ENCODE assay signal across 31 mouse cellular contexts in genomic region chr19:34869375-34869774, GRCm38 (mm10).
"Had no signal": no experiment of that assay in that cellular context is flagged by ENCODE, and none has a peak within 500 bp of the region (broad histone marks: within the 10 kb centered on the region; RNA-seq: fewer than 3 reads in every experiment).

No protein-coding gene starts in this region.

- H3K27me3 ChIP-seq: limb, embryonic 12.5 days; limb, embryonic 13.5 days; limb, embryonic 15.5 days; liver, embryonic 12.5 days; liver, embryonic 13.5 days; liver, embryonic 15.5 days; lung, embryonic 15.5 days; megakaryocyte, embryonic 14.5 days; midbrain, embryonic 12.5 days; midbrain, embryonic 13.5 days; midbrain, embryonic 15.5 days; neural tube, embryonic 12.5 days had no signal

- H3K27ac ChIP-seq: limb, embryonic 10.5 days; limb, embryonic 12.5 days; limb, embryonic 13.5 days; limb, embryonic 15.5 days; liver, embryonic 12.5 days; liver, embryonic 13.5 days; liver, embryonic 14.5 days; liver, embryonic 15.5 days; lung, embryonic 15.5 days; macrophage; midbrain, embryonic 10.5 days; midbrain, embryonic 12.5 days; midbrain, embryonic 13.5 days; midbrain, embryonic 15.5 days; neural tube, embryonic 12.5 days had no signal

- H3K9ac ChIP-seq: limb, embryonic 12.5 days; limb, embryonic 13.5 days; limb, embryonic 15.5 days; liver, embryonic 12.5 days; liver, embryonic 13.5 days; liver, embryonic 14.5 days; liver, embryonic 15.5 days; liver, postnatal 0 days; lung, embryonic 14.5 days; lung, embryonic 15.5 days; midbrain, embryonic 12.5 days; midbrain, embryonic 13.5 days; midbrain, embryonic 15.5 days; neural tube, embryonic 12.5 days had no signal

- H3K4me1 ChIP-seq: limb, embryonic 15.5 days; lung, embryonic 15.5 days; midbrain, embryonic 10.5 days; midbrain, embryonic 12.5 days; midbrain, embryonic 13.5 days; midbrain, embryonic 15.5 days; neural tube, embryonic 12.5 days had no signal

- H3K4me2 ChIP-seq: limb, embryonic 12.5 days; limb, embryonic 13.5 days; limb, embryonic 15.5 days; liver, embryonic 12.5 days; liver, embryonic 13.5 days; liver, embryonic 15.5 days; lung, embryonic 14.5 days; lung, embryonic 15.5 days; midbrain, embryonic 11.5 days; midbrain, embryonic 12.5 days; midbrain, embryonic 13.5 days; midbrain, embryonic 15.5 days; neural tube, embryonic 12.5 days had no signal

- ATAC-seq: liver, embryonic 12.5 days; liver, postnatal 0 days; lung, postnatal 0 days; midbrain, embryonic 13.5 days; midbrain, embryonic 15.5 days; midbrain, embryonic 16.5 days had no signal

- H3K36me3 ChIP-seq: limb, embryonic 10.5 days; limb, embryonic 12.5 days; limb, embryonic 13.5 days; limb, embryonic 15.5 days; liver, embryonic 12.5 days; liver, embryonic 13.5 days; liver, embryonic 15.5 days; lung, embryonic 15.5 days; midbrain, embryonic 10.5 days; midbrain, embryonic 12.5 days; midbrain, embryonic 13.5 days; midbrain, embryonic 15.5 days; neural tube, embryonic 12.5 days had no signal

- H3K9me3 ChIP-seq: limb, embryonic 10.5 days; limb, embryonic 12.5 days; limb, embryonic 13.5 days; limb, embryonic 15.5 days; liver, embryonic 12.5 days; liver, embryonic 13.5 days; liver, embryonic 15.5 days; lung, embryonic 15.5 days; megakaryocyte, embryonic 14.5 days; midbrain, embryonic 10.5 days; midbrain, embryonic 12.5 days; midbrain, embryonic 13.5 days; midbrain, embryonic 15.5 days; neural tube, embryonic 12.5 days had no signal

- DNase-seq: left cerebral cortex, postnatal 4 days; liver; liver, embryonic 13.5 days; liver, postnatal 0 days; lung, adult 18-20 months; lung, adult 2 months; lung, embryonic 14.5 days; lung, postnatal 10 days; lung, postnatal 14 days; lung, postnatal 36 days; lung, postnatal 4 days; midbrain, embryonic 14.5 days had no signal

- H3K4me3 ChIP-seq: limb, embryonic 10.5 days; limb, embryonic 12.5 days; limb, embryonic 13.5 days; limb, embryonic 15.5 days; liver, embryonic 12.5 days; liver, embryonic 13.5 days; liver, embryonic 15.5 days; lung, embryonic 15.5 days; megakaryocyte, embryonic 14.5 days; midbrain, embryonic 10.5 days; midbrain, embryonic 12.5 days; midbrain, embryonic 13.5 days; midbrain, embryonic 15.5 days; myocyte; neural tube, embryonic 12.5 days had no signal
